Mouse (Mus musculus) intestine, embryonic 15.5 days (tissue): ENCODE measurements around the gene Ppp2r1b. TPM values are rescaled to one million over a fixed set of nuclear protein-coding genes. Genes with fewer than 3 reads are reported as not detected.
A peak's percentile ranks its signal among the peaks of the same experiment; 100 is the strongest.

Source experiments
- ATAC-seq: fragments of 200-750 bp; cut with Nextera tagmentation; 2 replicates; pipeline ENCODE4 v1.8.0; 2017; ENCODE audit warnings: moderate TSS enrichment, moderate library complexity
- H3K27ac ChIP-seq: fragments of 300-500 bp; sonication (generic); 2 replicates; pipeline ENCODE4 v1.5.1; 2015; ENCODE audit warnings: mild to moderate bottlenecking, inconsistent platforms
- H3K27me3 ChIP-seq: fragments of 300-500 bp; sonication (generic); replicated peaks from 2 replicates; pipeline ENCODE4 v1.6.1; 2015; ENCODE audit warnings: inconsistent platforms
- H3K36me3 ChIP-seq: fragments of 300-500 bp; sonication (generic); 2 replicates; pipeline ENCODE4 v1.6.1; 2015; ENCODE audit warnings: inconsistent platforms
- H3K4me1 ChIP-seq: fragments of 300-500 bp; sonication (generic); replicated peaks from 2 replicates; pipeline ENCODE4 v1.6.1; 2015; ENCODE audit warnings: inconsistent platforms
- H3K4me2 ChIP-seq: fragments of 300-500 bp; sonication (generic); replicated peaks from 2 replicates; pipeline ENCODE4 v1.6.1; 2015; ENCODE audit warnings: mild to moderate bottlenecking, inconsistent platforms
- H3K4me3 ChIP-seq: fragments of 300-500 bp; sonication (generic); replicated peaks from 2 replicates; pipeline ENCODE4 v1.5.1; 2015; ENCODE audit warnings: inconsistent platforms
- H3K9ac ChIP-seq: fragments of 300-500 bp; sonication (generic); 2 replicates; pipeline ENCODE4 v1.6.1; 2015; ENCODE audit warnings: inconsistent platforms
- H3K9me3 ChIP-seq: fragments of 300-500 bp; sonication (generic); 2 replicates; pipeline ENCODE4 v1.6.1; 2016; ENCODE audit warnings: inconsistent platforms
- WGBS: fragments of 180-500 bp; shearing (Covaris S2); methylation state at CpG from one replicate; pipeline ENCODE4 v1.1.7; 2015; 5-methylcytosine and 5-hydroxymethylcytosine counted together
- polyA plus RNA-seq: library from polyadenylated mRNA; unstranded; fragments of >200 nt; fragmentation: Nextera tagmentation; extraction: Ambion mirVana; gene quantifications from 2 replicates; pipeline ENCODE4 v1.2.1, GENCODE M21; 2015

Ppp2r1b gene
- polyA plus RNA-seq = 62.8 and 65.7 TPM in 2 replicates

DNA sequence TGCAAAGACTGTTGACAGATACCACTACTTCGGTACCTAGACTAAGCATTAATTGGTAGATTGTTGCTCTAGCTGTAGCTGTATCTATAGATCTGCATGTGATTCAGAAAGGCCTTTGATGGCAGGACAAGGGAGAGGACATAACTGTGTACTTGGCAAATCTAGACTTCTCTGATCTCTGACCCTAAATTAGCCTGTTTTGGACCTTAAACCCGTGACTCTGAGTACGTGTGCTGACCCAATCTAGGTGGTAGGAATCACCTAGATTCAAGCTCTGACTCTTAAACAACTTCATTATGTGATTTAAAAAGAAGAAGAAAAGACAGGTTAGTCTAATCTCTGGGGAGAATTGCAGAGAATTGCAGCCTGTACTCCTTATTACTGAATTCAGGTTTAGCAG, at the start of gene Ppp2r1b:
Gene Ppp2r1b, plus strand, starts transcription at position 221 of the 400 bp plus-strand sequence.
- H3K36me3 ChIP-seq = 0 out of 2 replicates have a peak, but pooled peaks cover 4% of the 10 kb centered on the region
- H3K4me1 ChIP-seq = peaks cover 14% of the 10 kb centered on the region
- no peak within 1 kb of the TSS for H3K9ac ChIP-seq
- no peaks in the 10 kb centered on the region for H3K27me3 ChIP-seq
- H3K9me3 ChIP-seq = no peaks in the 10 kb centered on the region
- 82% methylated on average over 3 of the region's 3 CpGs for WGBS
- H3K4me2 ChIP-seq = no peak within 1 kb of the TSS
- no peak for ATAC-seq
- no peak within 1 kb of the TSS for H3K27ac ChIP-seq
- no peak within 1 kb of the TSS for H3K4me3 ChIP-seq

DNA sequence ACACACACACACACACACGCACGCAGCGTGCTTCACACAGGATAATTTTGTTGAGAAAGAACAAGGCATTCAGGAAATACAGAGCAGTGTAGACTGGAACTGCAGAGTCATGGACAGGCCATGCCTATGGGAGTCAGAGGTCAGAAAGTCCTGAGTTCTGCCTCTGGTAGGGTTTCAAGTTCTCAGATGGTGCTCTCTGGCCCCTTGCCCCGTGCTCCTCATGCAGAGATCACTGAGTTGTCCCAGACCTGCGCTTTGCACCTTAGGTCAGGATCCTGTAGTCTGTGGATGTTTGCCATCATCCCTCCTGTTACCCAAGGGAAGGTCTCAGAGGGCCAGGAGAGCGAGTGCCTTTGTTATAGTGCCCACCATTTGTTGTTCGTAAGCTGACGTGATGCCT, 48.3 kb upstream of the Ppp2r1b start:
- ATAC-seq = no peak
- 91% methylated on average over 8 of the region's 8 CpGs for WGBS
- H3K4me3 ChIP-seq = no peak overlapping the region
- peaks cover 9% of the 10 kb centered on the region for H3K36me3 ChIP-seq
- no peak overlapping the region for H3K27ac ChIP-seq
- no peaks in the 10 kb centered on the region for H3K4me1 ChIP-seq
- H3K9ac ChIP-seq = no peak overlapping the region
- no peak overlapping the region for H3K4me2 ChIP-seq
- no peaks in the 10 kb centered on the region for H3K27me3 ChIP-seq
- H3K9me3 ChIP-seq = no peaks in the 10 kb centered on the region

DNA sequence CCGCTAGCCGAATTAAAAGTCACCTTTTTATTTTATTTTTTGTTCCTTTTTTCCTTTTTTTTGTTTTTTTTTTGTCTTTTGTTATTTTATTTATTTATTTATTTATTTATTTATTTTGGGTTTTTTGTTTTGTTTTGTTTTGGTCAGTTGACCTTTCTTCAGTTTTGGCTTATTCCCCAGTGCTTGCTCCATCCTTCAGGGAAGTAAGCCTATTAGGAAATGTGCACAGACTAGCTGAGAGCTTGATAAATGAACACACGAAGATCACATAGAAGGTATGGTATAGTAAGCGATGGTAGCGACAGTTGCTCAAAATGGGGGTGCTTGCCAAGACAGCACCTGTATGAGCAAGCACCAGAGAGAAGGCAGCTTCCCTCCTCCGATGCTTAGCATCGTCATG, 47.5 kb upstream of the Ppp2r1b start:
- Histone ChIP-seq H3K36me3 (peaks cover 6% of the 10 kb centered on the region), H3K27ac (no peak overlapping the region), H3K4me1 (no peaks in the 10 kb centered on the region), H3K9me3 (no peaks in the 10 kb centered on the region), H3K27me3 (no peaks in the 10 kb centered on the region), H3K4me2 (no peak overlapping the region), H3K4me3 (no peak overlapping the region), H3K9ac (no peak overlapping the region)
- WGBS = 93% methylated on average over 7 of the region's 7 CpGs
- ATAC-seq = no peak

GRCm38 (mm10) chr9:50798368-50798767, 46.7 kb upstream of the Ppp2r1b start:
- Histone ChIP-seq H3K27ac (no peak overlapping the region), H3K4me1 (no peaks in the 10 kb centered on the region), H3K27me3 (no peaks in the 10 kb centered on the region), H3K9ac (no peak overlapping the region), H3K9me3 (no peaks in the 10 kb centered on the region), H3K4me3 (no peak overlapping the region), H3K4me2 (no peak overlapping the region), H3K36me3 (peaks cover 4% of the 10 kb centered on the region; the same call in 1 of the 2 replicates)
- 82% methylated on average over 5 of the region's 5 CpGs for WGBS
- no peak for ATAC-seq

DNA sequence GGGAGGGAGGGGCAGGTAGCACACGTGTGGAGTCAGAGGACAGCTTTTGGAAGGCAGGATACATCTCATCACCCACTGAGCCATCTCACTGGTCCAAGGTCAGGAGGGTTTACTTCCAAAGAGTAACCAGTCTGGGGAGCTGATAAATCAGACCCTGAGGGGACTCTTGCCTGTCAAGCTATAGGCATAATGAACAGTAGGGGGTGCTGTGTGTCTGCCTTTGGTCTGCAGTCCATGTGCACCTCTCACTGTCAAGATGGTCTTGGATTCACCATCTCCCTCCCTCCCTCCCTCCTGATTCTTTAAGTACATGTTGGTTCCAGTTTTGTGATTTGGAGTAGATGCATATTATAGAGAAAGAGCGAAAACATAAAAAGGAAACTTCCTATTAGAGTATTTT, 44.1 kb upstream of the Ppp2r1b start:
- Histone ChIP-seq H3K4me1 (no peaks in the 10 kb centered on the region), H3K27me3 (no peaks in the 10 kb centered on the region), H3K4me3 (no peak overlapping the region), H3K9me3 (no peaks in the 10 kb centered on the region), H3K27ac (no peak overlapping the region), H3K9ac (no peak overlapping the region), H3K36me3 (peaks cover 4% of the 10 kb centered on the region; the same call in 1 of the 2 replicates), H3K4me2 (no peak overlapping the region)
- ATAC-seq = no peak
- 63% methylated on average over 2 of the region's 2 CpGs for WGBS

- Histone ChIP-seq H3K9ac (no peak overlapping the region), H3K4me2 (no peak overlapping the region), H3K4me3 (no peak overlapping the region), H3K9me3 (no peaks in the 10 kb centered on the region), H3K27me3 (no peaks in the 10 kb centered on the region), H3K36me3 (peaks cover 7% of the 10 kb centered on the region; the same call in 1 of the 2 replicates), H3K4me1 (no peaks in the 10 kb centered on the region), H3K27ac (no peak overlapping the region)
- 90% methylated on average over 7 of the region's 7 CpGs for WGBS
- peak; percentile 58; the same call in 1 of the 2 replicates for ATAC-seq
Measured at GRCm38 (mm10) chr9:50803055-50803671, 41.9 kb upstream of the Ppp2r1b start.

GRCm38 (mm10) chr9:50808471-50808870, 36.6 kb upstream of the Ppp2r1b start:
- no peak overlapping the region for H3K27ac ChIP-seq
- WGBS = 87% methylated on average over 6 of the region's 6 CpGs
- no peak overlapping the region for H3K4me3 ChIP-seq
- H3K4me2 ChIP-seq = no peak overlapping the region
- no peaks in the 10 kb centered on the region for H3K4me1 ChIP-seq
- peaks cover 11% of the 10 kb centered on the region; the same call in 1 of the 2 replicates for H3K36me3 ChIP-seq
- no peaks in the 10 kb centered on the region for H3K9me3 ChIP-seq
- H3K27me3 ChIP-seq = no peaks in the 10 kb centered on the region
- ATAC-seq = no peak
- H3K9ac ChIP-seq = no peak overlapping the region

DNA sequence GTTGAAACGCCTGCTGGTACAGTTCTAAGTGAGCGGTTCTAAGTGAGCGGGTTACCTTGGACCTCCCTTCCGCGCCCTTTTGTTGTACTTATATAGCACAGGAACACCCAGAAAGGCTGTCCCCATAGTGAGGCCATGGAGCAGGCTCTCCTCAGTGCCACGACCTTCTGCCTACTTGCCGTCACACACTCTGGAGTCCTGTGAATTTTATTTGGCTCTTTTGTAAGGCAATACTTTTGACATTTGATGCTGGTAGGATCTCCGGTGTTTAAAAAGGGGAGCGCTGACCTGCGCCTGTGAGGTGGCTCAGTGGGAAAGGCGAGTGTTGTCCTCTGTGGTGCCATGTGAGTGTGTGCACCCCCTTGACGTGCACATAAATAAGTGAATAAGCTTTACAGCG, 36.0 kb upstream of the Ppp2r1b start:
- no peaks in the 10 kb centered on the region for H3K27me3 ChIP-seq
- peaks cover 13% of the 10 kb centered on the region; the same call in 1 of the 2 replicates for H3K36me3 ChIP-seq
- no peak overlapping the region for H3K4me3 ChIP-seq
- no peak overlapping the region for H3K9ac ChIP-seq
- WGBS = 93% methylated on average over 13 of the region's 13 CpGs
- no peaks in the 10 kb centered on the region for H3K9me3 ChIP-seq
- H3K4me1 ChIP-seq = no peaks in the 10 kb centered on the region
- no peak overlapping the region for H3K27ac ChIP-seq
- ATAC-seq = no peak
- H3K4me2 ChIP-seq = no peak overlapping the region

- WGBS = 91% methylated on average over 7 of the region's 7 CpGs
Measured at GRCm38 (mm10) chr9:50811187-50811586, 33.9 kb upstream of the Ppp2r1b start.

DNA sequence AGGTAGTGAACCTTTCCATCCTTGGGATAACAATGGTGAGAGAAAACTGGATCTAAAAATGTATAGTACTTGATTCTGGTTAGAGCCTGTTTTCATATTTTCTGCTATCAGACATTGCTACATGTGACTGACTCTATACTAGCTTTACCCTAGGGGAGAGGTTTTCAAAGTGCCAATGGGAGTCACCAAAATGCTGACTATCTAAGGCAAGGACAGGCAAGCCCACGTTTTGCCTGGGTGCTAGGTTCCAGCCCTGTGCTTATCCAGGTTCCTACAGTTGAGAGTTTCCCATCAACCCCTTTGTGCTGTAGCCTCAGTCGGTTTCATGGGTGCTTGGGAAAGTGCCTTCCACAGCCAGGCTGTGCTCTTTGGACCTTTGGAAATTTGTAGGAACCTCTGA, 33.4 kb upstream of the Ppp2r1b start:
- Histone ChIP-seq H3K27ac (no peak overlapping the region), H3K9ac (no peak overlapping the region), H3K4me2 (no peak overlapping the region), H3K27me3 (no peaks in the 10 kb centered on the region), H3K9me3 (no peaks in the 10 kb centered on the region), H3K4me3 (no peak overlapping the region), H3K36me3 (peaks cover 14% of the 10 kb centered on the region; the same call in 1 of the 2 replicates), H3K4me1 (no peaks in the 10 kb centered on the region)
- no peak for ATAC-seq
- 82% methylated on average over 2 of the region's 2 CpGs for WGBS

More at GRCm38 (mm10) chr9:50811187-50811586, 33.9 kb upstream of the Ppp2r1b start:
- H3K4me1 ChIP-seq = no peaks in the 10 kb centered on the region
- no peak overlapping the region for H3K9ac ChIP-seq
- H3K27me3 ChIP-seq = no peaks in the 10 kb centered on the region
- H3K4me3 ChIP-seq = no peak overlapping the region
- H3K36me3 ChIP-seq = peaks cover 14% of the 10 kb centered on the region; the same call in 1 of the 2 replicates
- ATAC-seq = peak; percentile 68; the same call in 1 of the 2 replicates
- no peak overlapping the region for H3K27ac ChIP-seq
- no peak overlapping the region for H3K4me2 ChIP-seq
- no peaks in the 10 kb centered on the region for H3K9me3 ChIP-seq

- H3K36me3 ChIP-seq = peaks cover 16% of the 10 kb centered on the region
- 96% methylated on average over 5 of the region's 5 CpGs for WGBS
- ATAC-seq = no peak
Measured at GRCm38 (mm10) chr9:50813796-50814195, 31.3 kb upstream of the Ppp2r1b start.

GRCm38 (mm10) chr9:50815666-50816065, 29.4 kb upstream of the Ppp2r1b start:
- Histone ChIP-seq H3K9me3 (no peaks in the 10 kb centered on the region), H3K27ac (no peak overlapping the region), H3K36me3 (peaks cover 10% of the 10 kb centered on the region), H3K4me3 (no peak overlapping the region), H3K9ac (no peak overlapping the region), H3K27me3 (no peaks in the 10 kb centered on the region), H3K4me1 (no peaks in the 10 kb centered on the region), H3K4me2 (no peak overlapping the region)
- no peak for ATAC-seq
- 99% methylated on average over 4 of the region's 4 CpGs for WGBS

More at GRCm38 (mm10) chr9:50813796-50814195, 31.3 kb upstream of the Ppp2r1b start:
- Histone ChIP-seq H3K4me1 (no peaks in the 10 kb centered on the region), H3K27ac (no peak overlapping the region), H3K4me3 (no peak overlapping the region), H3K4me2 (no peak overlapping the region), H3K27me3 (no peaks in the 10 kb centered on the region), H3K9me3 (no peaks in the 10 kb centered on the region), H3K9ac (no peak overlapping the region)

- whole genome bisulfite sequencing = 95% methylated on average over 1 of the region's 1 CpGs
- no peak overlapping the region for H3K9ac ChIP-seq
- no peak overlapping the region for H3K4me3 ChIP-seq
- peaks cover 10% of the 10 kb centered on the region for H3K36me3 ChIP-seq
- H3K27me3 ChIP-seq = no peaks in the 10 kb centered on the region
- no peaks in the 10 kb centered on the region for H3K4me1 ChIP-seq
- no peak overlapping the region for H3K4me2 ChIP-seq
- no peaks in the 10 kb centered on the region for H3K9me3 ChIP-seq
- no peak overlapping the region for H3K27ac ChIP-seq
- no peak for ATAC-seq
Measured at GRCm38 (mm10) chr9:50816512-50816911, 28.6 kb upstream of the Ppp2r1b start.
